Mouse (Mus musculus) layer of hippocampus, adult 9-11 months (tissue): ENCODE data around the gene Sgo1.
"Not testable (repeated sequence)": the region's sequence is repeated elsewhere in the genome, so short reads cannot be mapped to it uniquely, and the experiment has no call there.

Source experiments
- DNase-seq: peaks from one replicate; pipeline ENCODE4 v3.0.0; 2022

Sgo1 gene

GRCm38 (mm10) chr17:53688877-53689802, at the start of gene Sgo1:
TSS of gene Sgo1 (minus strand) at chr17:53689333.
- DNase-seq: peak; percentile 95

DNA sequence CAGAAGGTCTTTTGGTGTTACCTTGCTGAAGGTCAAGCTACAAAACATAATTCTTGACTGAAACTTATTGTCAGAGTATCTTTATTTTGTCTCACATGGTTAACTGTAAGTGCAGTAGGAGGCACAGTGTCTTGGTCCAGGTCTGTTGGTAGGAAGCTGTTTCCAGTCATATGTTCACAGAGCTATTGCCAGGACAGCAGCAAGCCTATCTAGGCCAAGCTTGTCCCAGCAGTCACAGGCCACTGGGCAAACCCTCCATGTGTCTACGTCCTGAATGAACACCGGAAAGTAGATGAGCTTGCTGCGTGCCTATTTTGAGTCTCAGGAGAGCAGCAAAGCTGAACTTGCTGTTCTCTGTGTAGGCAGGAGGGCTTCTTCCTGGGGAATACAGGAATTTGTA, 29.8 kb upstream of the Sgo1 start:
- not testable (repeated sequence) for DNase-seq

DNA sequence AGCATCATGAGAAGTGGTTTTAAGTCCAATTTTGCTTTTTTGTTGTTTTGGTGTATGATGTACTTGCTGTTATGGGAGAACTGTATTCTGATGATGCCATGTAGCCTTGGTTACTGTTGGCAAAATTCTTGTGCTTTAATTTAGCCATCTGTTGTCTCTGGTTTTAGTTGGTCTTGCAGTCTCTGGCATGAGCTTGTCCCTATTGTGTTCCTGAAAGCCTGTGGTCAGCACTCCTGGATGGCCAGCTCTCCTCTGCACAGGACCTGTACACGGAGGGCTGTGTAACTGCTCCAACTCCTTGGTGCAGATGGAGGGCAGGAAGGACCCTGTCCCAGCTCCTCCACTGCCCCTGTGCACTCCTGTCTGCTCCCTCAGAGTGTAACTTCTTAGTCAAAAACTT, 29.3 kb upstream of the Sgo1 start:
- DNase-seq: no peak

- DNase-seq: not testable (repeated sequence)
Observed at GRCm38 (mm10) chr17:53715161-53715560, 26.0 kb upstream of the Sgo1 start.

- no peak for DNase-seq
Observed at GRCm38 (mm10) chr17:53714453-53714852, 25.3 kb upstream of the Sgo1 start.

DNA sequence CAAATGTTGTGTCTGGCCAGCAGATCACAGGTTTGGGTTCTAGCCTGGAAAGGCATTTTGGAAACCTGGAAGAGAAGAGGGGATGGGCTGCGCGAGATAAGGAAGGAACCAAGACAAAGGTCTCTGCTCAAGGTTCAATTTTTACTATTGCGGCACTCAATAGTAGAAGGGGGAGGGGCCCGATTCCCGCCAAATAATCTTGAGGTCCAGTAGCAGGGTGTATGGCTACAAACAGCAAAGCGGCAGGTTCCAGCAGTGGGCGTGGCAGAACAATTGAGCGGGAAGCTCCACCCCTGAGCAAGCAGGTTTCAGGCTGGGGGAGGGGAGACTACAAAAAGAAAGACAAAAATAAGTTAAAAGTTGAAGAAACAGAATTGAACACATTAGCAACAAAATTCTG, 8.4 kb upstream of the Sgo1 start:
- DNase-seq: not testable (repeated sequence)

DNA sequence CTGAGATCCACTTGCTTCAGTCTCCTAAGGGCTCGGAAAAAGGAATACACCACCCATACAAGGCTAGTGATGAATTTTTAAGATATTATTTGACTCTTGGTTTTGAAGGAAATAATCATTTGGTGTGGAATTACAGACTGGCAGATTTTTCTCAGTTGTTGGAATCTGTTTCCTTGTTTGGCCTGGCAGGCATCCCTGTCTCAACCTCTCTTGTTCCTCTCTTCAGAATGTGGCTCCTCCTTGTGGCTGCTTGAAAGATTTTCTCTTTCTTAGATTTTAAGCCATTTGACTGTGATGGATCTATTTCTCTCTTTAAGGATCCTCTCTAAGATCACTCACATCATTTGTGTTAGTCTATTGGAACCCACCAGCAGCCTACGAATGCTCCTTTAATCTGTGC, 4.9 kb upstream of the Sgo1 start:
- DNase-seq: no peak

DNA sequence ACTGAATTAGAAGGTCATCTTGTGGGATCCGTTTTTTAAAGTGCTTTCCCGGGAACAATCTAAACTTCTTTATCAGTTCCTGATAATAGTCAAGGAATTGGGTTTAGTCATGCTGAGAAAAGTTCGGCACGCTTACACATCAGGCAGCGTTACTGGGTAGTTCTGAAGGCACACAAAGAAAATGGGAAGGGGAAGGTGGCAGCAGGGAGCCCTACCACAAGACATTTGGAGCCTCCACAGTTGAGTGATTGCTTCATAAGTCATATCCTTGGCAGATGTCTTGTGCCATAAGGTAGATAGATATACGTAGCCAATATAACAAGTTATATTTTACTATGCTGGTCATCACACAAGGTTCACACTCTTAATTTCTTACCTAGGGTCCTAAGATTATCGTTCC, 813 bp upstream of the Sgo1 start:
- DNase-seq: no peak

DNA sequence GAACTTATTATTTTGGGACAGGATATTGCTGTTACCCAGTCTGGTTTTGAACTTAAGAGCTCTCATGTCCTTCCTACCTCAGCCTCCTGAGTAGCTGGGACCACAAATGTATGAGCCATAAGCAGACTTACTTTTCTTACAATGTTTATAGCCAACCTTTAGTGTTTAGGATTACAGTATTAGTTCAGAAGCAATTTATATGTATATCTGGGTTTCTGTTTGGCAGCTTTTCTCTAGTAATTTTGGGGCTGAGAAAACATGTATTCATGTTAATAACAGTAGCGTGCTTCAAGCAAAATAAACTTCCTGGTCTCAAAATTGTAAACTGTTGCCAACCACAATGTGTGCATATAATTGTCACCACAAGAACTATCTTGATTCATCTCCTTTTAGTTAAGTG, 812 bp downstream of the Sgo1 start:
- DNase-seq: no peak

DNA sequence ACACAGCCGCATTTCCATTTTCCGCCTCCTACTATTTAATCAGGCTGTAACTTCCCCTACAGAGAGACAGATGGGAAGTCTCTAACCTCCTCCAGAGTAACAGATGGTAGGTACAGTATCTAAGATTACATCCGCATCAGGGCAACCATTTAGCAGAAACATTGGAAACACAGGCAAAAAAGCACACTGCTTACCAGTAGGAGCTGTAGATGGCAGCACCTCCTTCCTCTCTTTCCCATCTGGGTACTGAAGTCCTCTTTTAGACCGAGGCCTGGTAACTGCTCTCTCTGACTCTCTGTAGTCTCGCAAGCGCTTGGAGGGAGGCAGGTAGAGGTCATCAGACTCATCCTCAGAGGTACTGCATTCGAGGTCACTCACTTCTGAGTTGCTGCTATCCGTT, 10.4 kb downstream of the Sgo1 start:
- DNase-seq: peak; percentile 77

GRCm38 (mm10) chr17:53670453-53670852, 18.7 kb downstream of the Sgo1 start:
- no peak for DNase-seq

GRCm38 (mm10) chr17:53664703-53665382, 24.3 kb downstream of the Sgo1 start:
- DNase-seq: no peak

DNA sequence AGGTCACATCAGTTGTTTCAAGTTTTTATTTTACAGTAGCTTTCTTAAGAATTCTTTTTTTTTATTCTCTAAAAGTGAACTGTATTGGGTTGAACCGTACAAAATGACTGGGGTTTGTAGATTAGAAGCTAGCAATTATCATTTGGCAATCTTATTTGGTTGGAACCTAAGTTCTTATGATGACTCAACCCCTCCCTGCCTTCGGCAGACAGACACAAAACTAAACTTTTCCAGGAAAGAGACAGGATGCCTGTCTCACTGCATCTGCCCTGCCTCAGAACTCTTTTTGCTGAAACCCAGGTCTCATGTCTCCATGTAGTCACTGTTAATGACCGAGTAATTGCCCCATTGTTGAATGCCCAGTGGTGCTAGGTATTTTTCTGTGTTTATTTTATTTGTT, 24.9 kb downstream of the Sgo1 start:
- DNase-seq: no peak

DNA sequence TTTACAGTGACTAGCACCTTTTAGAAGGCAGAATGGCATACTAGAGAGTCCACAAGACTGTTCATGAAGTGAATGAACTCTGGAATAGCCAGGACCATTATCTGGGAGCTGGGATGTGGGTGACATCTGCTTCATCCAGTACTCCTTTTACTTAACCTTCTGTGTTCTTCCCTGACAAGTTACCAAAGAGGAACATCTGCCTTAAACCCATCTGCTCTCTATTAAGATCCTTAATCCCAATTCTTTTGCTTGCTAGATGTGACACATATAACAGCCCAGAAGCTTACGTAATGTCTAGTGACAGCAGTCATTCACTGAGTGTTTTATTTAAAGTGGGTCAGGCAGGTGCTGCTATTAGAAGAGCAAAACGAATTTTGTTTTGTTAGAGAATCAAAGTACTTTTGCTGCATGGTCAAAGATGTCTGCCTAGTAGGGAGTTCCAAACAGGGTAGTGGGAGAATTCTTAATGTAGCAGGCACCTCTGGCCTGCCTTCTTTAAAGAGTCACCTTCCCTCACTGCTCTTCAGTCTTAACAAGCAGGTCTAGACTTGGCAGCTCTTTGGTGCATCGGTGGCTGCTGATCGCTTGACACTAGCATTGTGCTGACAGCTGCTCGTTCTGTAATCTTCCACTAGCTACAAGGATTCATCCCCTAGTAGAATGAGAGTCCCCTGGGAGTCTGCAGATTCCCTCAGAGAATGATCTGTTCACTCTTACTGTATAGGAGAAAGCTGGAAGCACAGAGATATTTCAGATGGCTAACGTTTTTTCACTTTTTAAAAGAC, 27.9 kb downstream of the Sgo1 start:
- DNase-seq: no peak

GRCm38 (mm10) chr17:53659738-53660137, 29.4 kb downstream of the Sgo1 start:
- peak; percentile 19 for DNase-seq

GRCm38 (mm10) chr17:53659230-53659629, 29.9 kb downstream of the Sgo1 start:
- no peak for DNase-seq

DNA sequence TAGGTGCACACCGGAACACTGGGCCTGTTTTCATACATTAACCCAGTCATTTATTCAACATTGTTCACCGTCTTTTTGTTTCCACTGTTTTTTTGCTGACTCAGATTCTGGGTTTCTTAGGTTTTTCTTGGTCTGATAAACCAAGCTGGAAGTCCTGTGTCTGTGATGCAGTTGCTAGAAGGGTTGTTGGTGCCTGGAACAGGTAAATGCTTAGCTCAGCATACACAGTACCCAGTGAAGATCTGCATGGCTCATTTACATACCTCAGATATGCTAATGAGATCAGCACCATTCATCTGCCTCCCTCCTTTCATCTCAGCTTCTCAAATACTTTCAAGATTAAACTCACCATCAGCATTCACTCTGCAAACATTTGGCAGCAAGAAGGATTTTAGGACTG, 30.5 kb downstream of the Sgo1 start:
- no peak for DNase-seq

DNA sequence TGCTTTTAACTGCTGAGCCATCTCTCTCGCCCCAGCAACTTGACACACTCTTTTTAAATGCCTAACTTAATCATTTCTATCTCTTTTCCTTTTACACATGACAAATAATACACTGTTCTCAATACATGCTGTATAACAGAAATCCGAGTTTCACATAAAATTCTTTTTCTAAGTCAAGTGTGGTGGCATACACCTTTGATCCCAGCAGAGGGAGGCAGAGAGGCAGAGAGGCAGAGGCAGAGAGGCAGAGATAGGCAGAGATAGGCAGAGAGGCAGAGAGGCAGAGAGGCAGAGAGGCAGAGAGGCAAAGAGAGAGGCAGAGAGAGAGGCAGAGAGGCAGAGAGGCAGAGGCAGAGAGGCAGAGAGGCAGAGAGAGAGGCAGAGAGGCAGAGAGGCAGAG, 31.7 kb downstream of the Sgo1 start:
- DNase-seq: not testable (repeated sequence)

DNA sequence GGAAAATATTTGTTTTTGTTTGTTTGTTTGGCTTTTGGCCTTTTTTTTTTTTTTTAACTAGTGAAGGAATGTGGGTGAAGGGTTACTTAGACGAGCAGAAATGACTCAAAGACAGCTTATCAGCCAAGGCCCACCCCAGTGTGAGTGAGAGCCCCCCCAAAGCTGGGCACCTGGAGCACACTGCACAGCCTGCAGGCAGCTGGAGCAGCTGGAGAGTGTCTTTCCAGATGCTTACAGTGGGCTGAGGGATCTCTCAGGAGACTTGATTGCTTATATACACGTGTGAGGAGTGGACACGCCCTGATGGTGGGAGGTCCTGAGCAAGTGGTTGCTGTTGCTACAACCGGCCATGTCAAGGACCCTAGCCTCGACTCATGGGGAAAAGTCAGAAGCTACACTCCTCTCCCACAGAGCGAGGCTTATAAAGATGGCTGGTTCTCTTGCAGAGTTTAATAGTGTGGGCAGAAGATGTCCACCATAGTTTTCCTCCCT, 32.7 kb downstream of the Sgo1 start:
- DNase-seq: no peak

GRCm38 (mm10) chr17:53655959-53656358, 33.2 kb downstream of the Sgo1 start:
- DNase-seq: no peak

GRCm38 (mm10) chr17:53655081-53655480, 34.1 kb downstream of the Sgo1 start:
- DNase-seq: no peak

DNA sequence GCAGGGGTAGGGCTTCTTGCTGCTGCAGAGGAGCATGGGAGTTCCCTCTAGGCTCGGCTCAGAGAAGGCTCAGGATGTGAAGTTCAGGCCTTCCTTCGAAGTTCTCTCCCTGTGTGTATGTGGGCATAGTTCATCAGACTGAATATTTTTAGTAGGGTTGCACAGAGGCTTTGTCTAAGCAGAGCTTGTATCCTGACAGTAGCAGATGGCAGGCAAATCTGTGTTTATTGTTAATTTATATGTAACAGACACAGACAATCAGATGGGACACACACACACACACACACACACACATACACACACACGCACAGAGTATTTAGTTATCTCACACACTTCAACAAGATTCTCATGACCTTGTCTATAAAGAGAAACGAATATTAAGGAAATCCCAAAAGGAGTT, 34.5 kb downstream of the Sgo1 start:
- peak; percentile 26 for DNase-seq

DNA sequence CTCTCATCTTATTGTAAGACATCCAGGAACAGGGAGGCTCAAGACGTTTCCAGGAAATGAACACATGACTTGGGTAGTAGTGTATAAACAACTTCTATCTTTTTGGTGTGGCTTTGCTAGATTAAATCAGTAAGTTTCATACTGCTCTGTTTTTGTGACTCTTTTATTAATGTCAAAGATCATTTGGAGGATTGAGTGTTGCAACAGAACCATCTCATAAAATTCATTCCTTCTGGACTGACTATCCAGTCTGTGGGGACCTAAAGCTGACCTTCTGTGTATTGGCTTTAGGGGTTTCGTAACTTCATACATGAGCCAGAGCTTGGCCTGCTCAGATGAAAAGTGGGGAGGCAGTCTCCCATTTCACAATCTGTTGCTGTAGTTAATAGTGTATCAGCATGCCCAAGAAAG, 38.9 kb downstream of the Sgo1 start:
- no peak for DNase-seq
